Mouse (Mus musculus) MEL (cell line): ENCODE measurements around the gene Fbxw2.
"Not testable (repeated sequence)": the region's sequence is repeated elsewhere in the genome, so short reads cannot be mapped to it uniquely, and the experiment has no call there.

Experiments
- CHD2 ChIP-seq: IDR thresholded peaks from 2 replicates; pipeline ENCODE4 v1.6.1; 2011; ENCODE audit warnings: low read length, improper control_type of control experiment
- CTCF ChIP-seq, 3 experiments: IDR thresholded peaks in 2 of 3; conservative IDR thresholded peaks in 1 of 3; 2 replicates each; pipeline ENCODE4 v1.5.1; 2011 to 2012; ENCODE audit warnings: low read length in 3 of 3, low read depth in 2 of 3, mild to moderate bottlenecking in 2 of 3, improper control_type of control experiment in 1 of 3, inconsistent platforms in 1 of 3, mixed read lengths in 1 of 3, moderate library complexity in 1 of 3; ENCODE audit not compliant: control insufficient read depth in 1 of 3, insufficient read depth in 1 of 3, poor library complexity in 1 of 3, severe bottlenecking in 1 of 3
- EP300 ChIP-seq, 2 experiments: IDR thresholded peaks; 2 replicates each; pipeline ENCODE4 v1.6.1; 2011; ENCODE audit warnings: improper control_type of control experiment in 2 of 2, low read length in 2 of 2, low read depth in 1 of 2, mild to moderate bottlenecking in 1 of 2
- GATA1 ChIP-seq: IDR thresholded peaks from 2 replicates; pipeline ENCODE4 v1.6.1; 2011; ENCODE audit warnings: low read depth, low read length, improper control_type of control experiment
- MAZ ChIP-seq: IDR thresholded peaks from 2 replicates; pipeline ENCODE4 v1.6.1; 2012; ENCODE audit warnings: low read depth, mild to moderate bottlenecking, inconsistent platforms, low read length, improper control_type of control experiment
- MYB ChIP-seq: IDR thresholded peaks from 2 replicates; pipeline ENCODE4 v1.6.1; 2011; ENCODE audit warnings: mild to moderate bottlenecking, low read depth, low read length, improper control_type of control experiment
- NRF1 ChIP-seq: IDR thresholded peaks from 2 replicates; pipeline ENCODE4 v1.6.1; 2014; ENCODE audit warnings: low read depth, mild to moderate bottlenecking, inconsistent platforms, low read length, improper control_type of control experiment, moderate library complexity; ENCODE audit not compliant: poor library complexity, insufficient read depth, severe bottlenecking
- POLR2A ChIP-seq, 2 experiments: IDR thresholded peaks; 2 replicates each; pipeline ENCODE4 v1.6.1; 2011 to 2012; ENCODE audit warnings: low read length in 2 of 2, mild to moderate bottlenecking in 2 of 2, control low read depth in 1 of 2, improper control_type of control experiment in 1 of 2, low read depth in 1 of 2, moderate library complexity in 1 of 2; ENCODE audit not compliant: control insufficient read depth in 1 of 2, insufficient read depth in 1 of 2, poor library complexity in 1 of 2
- POLR2AphosphoS2 ChIP-seq: IDR thresholded peaks from 2 replicates; pipeline ENCODE4 v1.6.1; 2011; ENCODE audit warnings: low read length, improper control_type of control experiment
- SIN3A ChIP-seq: IDR thresholded peaks from 2 replicates; pipeline ENCODE4 v1.6.1; 2012; ENCODE audit warnings: low read length, improper control_type of control experiment, inconsistent platforms
- TAL1 ChIP-seq: IDR thresholded peaks from 2 replicates; pipeline ENCODE4 v1.6.1; 2012; ENCODE audit warnings: mild to moderate bottlenecking, inconsistent platforms, low read length, moderate library complexity, mixed read lengths
- TBP ChIP-seq: IDR thresholded peaks from 2 replicates; pipeline ENCODE4 v1.8.0; 2011; ENCODE audit warnings: low read depth, low read length, improper control_type of control experiment
- USF1 ChIP-seq: IDR thresholded peaks from 2 replicates; pipeline ENCODE4 v1.6.1; 2014; ENCODE audit warnings: low read depth, mild to moderate bottlenecking, inconsistent platforms, low read length, improper control_type of control experiment, moderate library complexity
- ZMIZ1 ChIP-seq: IDR thresholded peaks from 2 replicates; pipeline ENCODE4 v1.6.1; 2012; ENCODE audit warnings: low read depth, mild to moderate bottlenecking, inconsistent platforms, low read length, improper control_type of control experiment, moderate library complexity

GRCm38 (mm10) chr2:34802565-34803245 lies 23.4 kb downstream of the Fbxw2 start:
- not testable (repeated sequence) for TF ChIP-seq MAZ, GATA1, CHD2, MYB, POLR2AphosphoS2, USF1, NRF1, TAL1, ZMIZ1, SIN3A
- TF ChIP-seq CTCF (IDR thresholded peaks at IDR 0.05 in 2 of 3, conservative IDR thresholded peaks at IDR 0.05 in 1 of 3; ENCODE audit: control insufficient read depth in 1 of 3, insufficient read depth in 1 of 3, low read depth in 2 of 3, low read length in 3 of 3, poor library complexity in 1 of 3, severe bottlenecking in 1 of 3) (peak in 1 of 3 experiments; percentile 7; a peak in 2 of 6 replicates), POLR2A (IDR thresholded peaks at IDR 0.05; ENCODE audit: control insufficient read depth in 1 of 2, insufficient read depth in 1 of 2, low read depth in 1 of 2, low read length in 2 of 2, poor library complexity in 1 of 2) (peak in 1 of 2 experiments; percentile 14; a peak in 2 of 4 replicates), TBP (peak; percentile 83), EP300 (IDR thresholded peaks at IDR 0.05; ENCODE audit: low read depth in 1 of 2, low read length in 2 of 2) (0 out of 4 replicates have a peak, but pooled peaks of 1 of the 2 experiments have one; percentile 14)
